Mouse (Mus musculus) heart, adult 2 months (tissue): ENCODE data around the gene Ccdc12. TPM values are rescaled to one million over a fixed set of nuclear protein-coding genes. Genes with fewer than 3 reads are reported as not detected.

Source experiments
- DNase-seq, 2 experiments: peaks; one replicate each; pipeline ENCODE4 v3.0.0; 2021
- H3K27ac ChIP-seq: fragments of 200-600 bp; 2 replicates; pipeline ENCODE4 v1.8.1; 2022
- H3K27me3 ChIP-seq: fragments of 200-500 bp; 2 replicates; pipeline ENCODE4 v1.6.1; 2012; ENCODE audit warnings: mild to moderate bottlenecking, low read length, inconsistent platforms, mixed read lengths; ENCODE audit not compliant: control insufficient read depth, insufficient read depth
- H3K36me3 ChIP-seq: fragments of 200-500 bp; 2 replicates; pipeline ENCODE4 v1.6.1; 2012; ENCODE audit warnings: low read length, inconsistent platforms; ENCODE audit not compliant: control insufficient read depth, insufficient read depth
- H3K4me1 ChIP-seq: fragments of 200-500 bp; 2 replicates; pipeline ENCODE4 v1.6.1; 2011; ENCODE audit warnings: low read length; ENCODE audit not compliant: control insufficient read depth, insufficient read depth
- H3K4me3 ChIP-seq: fragments of 200-600 bp; 2 replicates; pipeline ENCODE4 v1.8.1; 2022
- H3K79me2 ChIP-seq: fragments of 200-500 bp; replicated peaks from 2 replicates; pipeline ENCODE4 v1.6.1; 2012; ENCODE audit warnings: mild to moderate bottlenecking, inconsistent platforms, low read length, moderate library complexity, mixed read lengths; ENCODE audit not compliant: control insufficient read depth, insufficient read depth
- H3K9ac ChIP-seq: fragments of 200-500 bp; 2 replicates; pipeline ENCODE4 v1.6.1; 2012; ENCODE audit warnings: low read depth, mild to moderate bottlenecking, control low read depth, inconsistent platforms, low read length, mixed read lengths
- CTCF ChIP-seq: fragments of 200-600 bp; IDR thresholded peaks from 2 replicates; pipeline ENCODE4 v1.8.1; 2022; ENCODE audit warnings: antibody characterized with exemption, mild to moderate bottlenecking, moderate library complexity
- EP300 ChIP-seq: fragments of 200-500 bp; IDR thresholded peaks from 2 replicates; pipeline ENCODE4 v1.6.1; 2011; ENCODE audit warnings: low read depth, low read length, control low read depth; ENCODE audit not compliant: insufficient read depth
- POLR2A ChIP-seq: fragments of 200-500 bp; IDR thresholded peaks from 2 replicates; pipeline ENCODE4 v1.6.1; 2011; ENCODE audit warnings: mild to moderate bottlenecking, low read depth, low read length, control low read depth; ENCODE audit not compliant: insufficient read depth
- WGBS: fragments of 180-500 bp; shearing (Covaris S2); methylation state at CpG from one replicate; pipeline ENCODE4 v1.1.7; 2018; 5-methylcytosine and 5-hydroxymethylcytosine counted together
- intact Hi-C: fragments of 180-260 bp; cut with DNase I; formaldehyde crosslinking; loops from one replicate; pipeline ENCODE4 v1.15.1; 2025
- polyA plus RNA-seq: library from polyadenylated mRNA; depleted of rRNA; stranded (reverse); fragments of >200 nt; gene quantifications from 2 replicates; pipeline ENCODE4 v1.2.3, GENCODE M21; 2012
- total RNA-seq, 2 experiments: library from RNA; stranded (reverse); gene quantifications; 2 replicates each; pipeline ENCODE4 v1.2.3; 2021

Ccdc12 gene
- total and polyA plus RNA-seq, 3 experiments, result 54.1 to 94.8 (median 66.1) TPM

DNA sequence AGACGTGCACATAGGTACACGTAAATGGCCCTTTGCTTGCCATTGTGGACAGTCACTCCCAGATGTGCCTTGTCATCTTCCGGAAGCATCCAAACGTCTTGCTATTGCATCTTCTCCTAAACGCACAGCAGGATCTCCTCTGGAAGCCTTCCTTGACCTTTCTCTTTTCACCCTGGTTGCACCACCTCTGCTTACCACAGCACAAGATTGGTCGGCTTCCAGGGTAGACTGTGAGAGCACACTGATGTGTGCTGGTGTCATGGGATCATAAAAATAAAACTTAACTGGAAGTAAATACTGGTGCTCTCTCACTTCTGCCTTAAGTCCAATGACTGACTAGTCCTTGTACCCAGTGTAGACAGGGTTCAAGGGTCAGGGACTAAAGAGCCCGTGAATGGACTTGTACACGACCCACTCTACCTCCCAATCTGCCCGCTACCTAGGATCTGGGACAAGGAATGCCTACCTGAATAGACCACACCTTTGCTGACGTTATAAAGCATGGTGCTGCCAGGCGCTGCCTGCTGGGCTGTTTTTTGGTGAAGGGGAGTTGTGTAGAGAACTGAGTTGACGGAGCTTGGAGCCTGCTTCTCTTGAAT is 33.6 kb upstream of the Ccdc12 start:
- H3K4me3 ChIP-seq, result no peak overlapping the region
- WGBS, result 85% methylated on average over 12 of the region's 12 CpGs
- intact Hi-C loops, result loop anchor here (5.0 to 10.0 kb wide), 2 partner anchors 148 to 210 kb away; partner anchors contain the start of genes Kif9 and Klhl18
- H3K27ac ChIP-seq, result no peak overlapping the region
- H3K79me2 ChIP-seq, result no peaks in the 10 kb centered on the region
- no peaks in the 10 kb centered on the region for H3K27me3 ChIP-seq
- H3K4me1 ChIP-seq, result peaks cover 2% of the 10 kb centered on the region
- no peak overlapping the region for H3K9ac ChIP-seq
- no peak for DNase-seq
- TF ChIP-seq POLR2A (no peak), CTCF (no peak), EP300 (no peak)
- H3K36me3 ChIP-seq, result no peaks in the 10 kb centered on the region

DNA sequence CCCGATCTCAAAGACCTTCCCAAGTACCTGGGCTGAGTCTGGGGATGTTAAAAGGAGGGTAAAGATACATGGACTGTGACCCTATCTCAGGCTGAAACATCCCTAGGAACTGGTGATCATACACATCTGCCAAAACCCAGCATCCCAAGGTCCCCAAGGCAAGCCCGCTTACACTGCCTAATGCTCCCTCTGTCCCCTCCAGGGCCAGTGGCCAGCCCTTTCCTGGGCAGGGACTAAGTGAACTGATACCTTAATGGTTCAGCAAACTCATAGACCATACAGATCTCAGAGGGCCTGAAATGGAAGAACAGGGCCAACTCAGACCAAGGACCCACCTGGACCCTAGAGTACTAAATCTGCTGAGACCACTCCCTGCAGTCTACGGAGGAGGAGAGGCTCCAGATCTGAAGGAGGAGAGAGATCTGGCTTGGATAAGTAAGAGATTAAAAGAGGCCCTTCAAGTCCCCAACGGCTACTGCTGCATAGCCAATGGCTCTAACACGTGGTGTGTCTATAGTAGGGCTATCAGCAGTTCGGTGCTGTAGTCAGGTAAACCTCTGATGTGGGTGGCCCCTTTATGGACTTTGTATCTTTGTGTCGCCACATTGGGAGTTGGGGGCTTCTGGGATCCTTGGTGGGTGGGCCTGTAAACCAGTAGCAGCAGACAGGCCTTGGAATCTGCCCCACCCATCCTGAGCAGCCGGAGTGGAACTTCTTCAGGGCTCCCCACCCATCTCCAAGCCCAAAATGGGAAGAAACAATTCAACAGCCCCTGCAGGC is 32.7 kb upstream of the Ccdc12 start:
- Histone ChIP-seq H3K4me1 (peaks cover 2% of the 10 kb centered on the region), H3K36me3 (no peaks in the 10 kb centered on the region), H3K27me3 (no peaks in the 10 kb centered on the region), H3K27ac (peak overlapping the region; percentile 70), H3K79me2 (no peaks in the 10 kb centered on the region), H3K9ac (no peak overlapping the region), H3K4me3 (peak overlapping the region; percentile 54)
- intact Hi-C loops, result loop anchor here (5.0 to 10.0 kb wide), 2 partner anchors 149 to 211 kb away; partner anchors contain the start of genes Kif9 and Klhl18
- whole genome bisulfite sequencing, result 52% methylated on average over 8 of the region's 8 CpGs
- TF ChIP-seq CTCF (no peak), POLR2A (no peak), EP300 (no peak)
- DNase-seq, result no peak

DNA sequence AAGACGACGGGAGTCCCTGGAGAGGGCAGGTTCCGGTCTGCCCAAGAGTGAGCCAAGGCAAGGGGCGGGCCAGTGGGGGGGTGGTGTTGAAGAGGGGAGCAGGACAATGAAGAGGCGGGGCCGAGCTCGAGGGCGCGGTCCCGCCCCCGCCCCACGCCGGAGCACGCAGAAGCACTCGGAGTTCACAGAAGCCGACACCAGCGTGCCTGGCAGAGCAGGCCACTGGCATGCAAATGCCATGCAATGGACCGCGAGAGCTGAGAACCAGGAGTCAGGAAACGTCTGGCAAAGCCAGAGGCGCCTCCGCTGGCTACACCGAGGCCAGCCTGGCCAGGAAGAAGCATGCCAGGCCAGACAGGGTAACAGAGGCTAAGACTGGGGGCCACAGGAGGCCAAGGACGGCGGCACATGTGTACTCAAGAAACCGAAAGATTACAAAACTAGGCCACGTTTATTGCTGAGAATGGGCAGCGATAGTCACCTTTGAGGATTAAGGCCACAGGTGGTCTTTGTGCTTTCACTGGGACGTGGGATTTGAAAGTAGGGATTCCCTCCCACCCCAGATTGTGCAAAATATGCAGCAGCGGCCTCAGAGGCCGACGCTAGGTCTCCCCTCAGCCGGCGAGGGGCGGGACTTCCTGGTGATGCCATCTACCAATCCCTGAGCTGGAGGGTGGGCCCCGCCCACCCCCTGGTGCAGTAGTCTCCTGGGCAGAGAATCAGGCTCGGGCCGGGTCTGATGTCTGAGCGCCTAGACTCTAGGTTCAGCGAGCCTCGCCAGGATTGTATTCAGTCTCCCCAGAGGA is 31.7 kb upstream of the Ccdc12 start, which contains the start of gene Nradd:
Nradd (minus strand) TSS at position 92 of the 806 bp plus-strand sequence.
- H3K4me1 ChIP-seq, result peaks cover 2% of the 10 kb centered on the region
- H3K4me3 ChIP-seq, result peak within 1 kb of the TSS; percentile 54
- H3K27me3 ChIP-seq, result no peaks in the 10 kb centered on the region
- 3% methylated on average over 41 of the region's 41 CpGs for WGBS
- H3K79me2 ChIP-seq, result no peaks in the 10 kb centered on the region
- TF ChIP-seq EP300, result 0 out of 2 replicates have a peak, but pooled peaks have one; percentile 34
- TF ChIP-seq POLR2A, result peak; percentile 69
- TF ChIP-seq CTCF, result no peak
- peak within 1 kb of the TSS; percentile 54 for H3K9ac ChIP-seq
- DNase-seq, result peak; percentile 88 to 90
- no peaks in the 10 kb centered on the region for H3K36me3 ChIP-seq
- intact Hi-C loops, result loop anchor here (5.0 to 10.0 kb wide), 2 partner anchors 150 to 212 kb away; partner anchors contain the start of genes Kif9 and Klhl18
- H3K27ac ChIP-seq, result peak within 1 kb of the TSS; percentile 70

DNA sequence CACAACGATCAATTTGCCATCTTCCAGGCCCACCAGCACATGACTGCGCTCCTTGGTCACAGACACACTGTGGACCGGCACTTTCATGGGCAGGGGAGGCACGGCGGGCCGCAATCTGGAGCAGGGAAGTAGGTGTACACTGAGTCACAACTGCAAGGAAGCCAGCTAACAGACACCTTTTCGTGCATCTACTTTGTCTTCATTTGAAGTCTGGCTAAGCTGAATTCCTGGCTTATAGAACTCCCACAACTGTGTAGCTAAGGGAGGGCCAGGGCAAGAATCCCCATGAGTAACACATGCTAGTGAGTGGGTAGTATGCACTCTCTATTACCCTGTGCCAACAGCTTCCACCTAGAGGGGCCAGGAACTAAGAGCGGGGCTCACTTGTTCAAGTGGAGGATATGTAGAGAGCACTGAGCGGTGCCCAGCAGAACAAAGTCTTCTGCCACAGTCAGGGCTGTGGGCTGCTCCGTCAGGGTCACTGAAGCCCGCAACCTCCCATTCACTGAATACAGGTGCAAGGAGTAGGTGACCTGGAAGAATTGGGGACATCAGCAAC is 30.9 kb upstream of the Ccdc12 start:
- H3K9ac ChIP-seq, result peak overlapping the region; percentile 32
- H3K79me2 ChIP-seq, result no peaks in the 10 kb centered on the region
- intact Hi-C loops, result loop anchor here (10.0 kb wide), 1 partner anchor 151 kb away; the partner anchor contains the start of genes Kif9 and Klhl18
- WGBS, result 83% methylated on average over 11 of the region's 11 CpGs
- TF ChIP-seq POLR2A (no peak), EP300 (no peak), CTCF (no peak)
- H3K4me1 ChIP-seq, result peaks cover 2% of the 10 kb centered on the region
- peak overlapping the region; percentile 70; the same call in 1 of the 2 replicates for H3K27ac ChIP-seq
- H3K36me3 ChIP-seq, result no peaks in the 10 kb centered on the region
- no peaks in the 10 kb centered on the region for H3K27me3 ChIP-seq
- no peak for DNase-seq
- H3K4me3 ChIP-seq, result peak overlapping the region; percentile 54

DNA sequence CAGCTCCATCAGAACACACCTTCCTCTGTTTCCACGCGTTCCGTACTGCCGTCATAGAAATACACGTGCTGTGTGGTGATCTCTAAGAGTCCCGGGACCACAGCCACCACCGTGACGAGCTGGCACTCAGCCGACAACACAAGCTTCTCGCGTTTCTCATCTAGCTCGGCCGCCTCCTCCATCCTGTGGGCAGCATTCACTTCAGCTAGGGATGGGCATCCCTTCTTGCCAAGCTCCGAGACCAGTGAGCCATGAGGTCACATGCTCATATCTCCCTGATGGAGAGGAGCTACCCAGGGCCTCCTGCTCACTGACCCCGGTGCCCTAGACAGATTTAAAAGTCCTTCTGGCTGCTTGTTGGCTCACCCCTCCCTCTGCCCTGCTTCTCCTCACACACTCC is 26.1 kb upstream of the Ccdc12 start:
- intact Hi-C loops, result loop anchor here (5.0 kb wide), 1 partner anchor 183 kb away; no protein-coding TSS in a partner anchor
- no peak for DNase-seq
- WGBS, result 72% methylated on average over 15 of the region's 15 CpGs
- Histone ChIP-seq H3K4me1 (peaks cover 2% of the 10 kb centered on the region), H3K79me2 (no peaks in the 10 kb centered on the region), H3K27ac (no peak overlapping the region), H3K4me3 (no peak overlapping the region), H3K27me3 (no peaks in the 10 kb centered on the region), H3K36me3 (no peaks in the 10 kb centered on the region), H3K9ac (no peak overlapping the region)
- TF ChIP-seq POLR2A (no peak), EP300 (no peak), CTCF (no peak)
